10 mouse cellular contexts compared by ENCODE assay signal in the genomic region with DNA sequence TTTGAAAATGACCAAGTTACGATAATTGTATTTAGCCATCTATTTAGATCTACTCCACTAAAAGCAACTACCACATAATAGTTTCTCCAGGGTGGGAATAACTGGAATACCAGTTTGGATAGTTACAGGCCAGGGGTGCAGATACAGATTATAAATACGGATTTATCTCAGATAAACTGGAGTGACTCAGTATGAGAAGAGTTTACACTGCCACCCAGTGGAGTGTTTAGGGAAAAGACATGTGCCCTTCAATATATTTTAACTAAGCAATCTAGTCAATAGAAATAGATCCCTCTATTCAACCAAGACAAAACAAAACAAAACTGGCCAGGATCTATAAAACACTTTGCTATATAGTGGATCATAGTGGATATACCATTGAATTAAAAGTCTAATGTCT. TPM values are rescaled to one million over a fixed set of nuclear protein-coding genes. Genes with fewer than 3 reads are reported as not detected.
DNase-seq lines count a peak whose midpoint lies in the region; ATAC-seq and TF ChIP-seq lines count a peak whose summit lies in the region.
"Had no signal": no experiment of that assay in that cellular context is flagged by ENCODE, and none has a peak within 500 bp of the region (broad histone marks: within the 10 kb centered on the region; RNA-seq: fewer than 3 reads in every experiment).

No protein-coding gene starts in this region.

- DNase-seq in adrenal gland, postnatal 14 days = peak; percentile 25
- no peak for DNase-seq in adrenal gland, adult 8-10 months
- peak; percentile 56 for DNase-seq in layer of hippocampus, adult 11-12 months (ENCODE audit: low spot score)
- DNase-seq in layer of hippocampus, adult 8-10 months (ENCODE audit: low spot score in 2 of 2) = no peak
- DNase-seq in CH12.LX (ENCODE audit: extremely low read depth) = peak; percentile 44
- DNase-seq in forebrain, postnatal 0 days = peak; percentile 78
- peak; percentile 79 for DNase-seq in retina, embryonic 14.5 days (ENCODE audit: low spot score)

- peak; percentile 75 for TF ChIP-seq RAD21 in CH12.LX (IDR thresholded peaks at IDR 0.05; ENCODE audit: low read depth, low read length)

- no peaks in the 10 kb centered on the region for H3K27me3 ChIP-seq in CH12.LX (replicated peaks)
- no peaks in the 10 kb centered on the region for H3K27me3 ChIP-seq in forebrain, postnatal 0 days (ENCODE audit: insufficient read depth, low read length)
- H3K27me3 ChIP-seq in intestine, embryonic 16.5 days (replicated peaks; ENCODE audit: control insufficient read depth, insufficient read depth, low read length) = no peaks in the 10 kb centered on the region

- in situ Hi-C loops in CH12.LX (cut with MboI; ENCODE audit: low pct_ligation_motif_present, low pct_unique_long_range_greater_than_20kb, low sequenced_read_pairs) = no loop called here

- WGBS in forebrain, postnatal 0 days = 53% methylated on average over 2 of the region's 2 CpGs
- WGBS in intestine, embryonic 16.5 days = 51% methylated on average over 2 of the region's 2 CpGs

- H3K9ac ChIP-seq in CH12.LX (ENCODE audit: insufficient read depth, low read depth) = no peak overlapping the region
- H3K9ac ChIP-seq in forebrain, postnatal 0 days = no peak overlapping the region
- H3K9ac ChIP-seq in intestine, embryonic 16.5 days (ENCODE audit: low read depth, low read length) = no peak overlapping the region

- peaks cover 4 to 15% of the 10 kb centered on the region in 2 experiments; a peak in 3 of 4 replicates for H3K4me1 ChIP-seq in CH12.LX (ENCODE audit: control insufficient read depth in 1 of 2, insufficient read depth in 2 of 2)
- peaks cover 4% of the 10 kb centered on the region; the same call in 1 of the 2 replicates for H3K4me1 ChIP-seq in forebrain, postnatal 0 days (ENCODE audit: insufficient read depth)
- no peaks in the 10 kb centered on the region for H3K4me1 ChIP-seq in intestine, embryonic 16.5 days (ENCODE audit: control insufficient read depth, insufficient read depth, low read length)

- ATAC-seq in forebrain, postnatal 0 days = peak; percentile 59
- ATAC-seq in intestine, embryonic 16.5 days = no peak

- no peak overlapping the region for H3K4me3 ChIP-seq in CH12.LX (replicated peaks in 1 of 3; ENCODE audit: low read depth in 2 of 3, low read length in 2 of 3, poor library complexity in 1 of 3)
- H3K4me3 ChIP-seq in forebrain, postnatal 0 days (ENCODE audit: low read depth, low read length) = no peak overlapping the region
- no peak overlapping the region for H3K4me3 ChIP-seq in intestine, embryonic 16.5 days (ENCODE audit: low read length)

- no peak overlapping the region for H3K27ac ChIP-seq in CH12.LX (ENCODE audit: insufficient read depth, low read depth)
- H3K27ac ChIP-seq in forebrain, postnatal 0 days (ENCODE audit: low read depth, low read length) = no peak overlapping the region
- H3K27ac ChIP-seq in intestine, embryonic 16.5 days (ENCODE audit: low read length) = no peak overlapping the region

- no peak overlapping the region for H3K4me2 ChIP-seq in CH12.LX (ENCODE audit: insufficient read depth, low read depth, poor library complexity, severe bottlenecking)
- H3K4me2 ChIP-seq in forebrain, postnatal 0 days (ENCODE audit: low read depth) = no peak overlapping the region
- H3K4me2 ChIP-seq in intestine, embryonic 16.5 days (ENCODE audit: low read depth, low read length) = no peak overlapping the region

- no peak for TF ChIP-seq POLR2A in CH12.LX (IDR thresholded peaks at IDR 0.05; ENCODE audit: low read depth, low read length)

- H3K79me2 ChIP-seq in CH12.LX (replicated peaks; ENCODE audit: control insufficient read depth, extremely low read depth, insufficient read depth, poor library complexity, severe bottlenecking) = no peaks in the 10 kb centered on the region

- peaks cover 4% of the 10 kb centered on the region for H3K9me3 ChIP-seq in CH12.LX (replicated peaks; ENCODE audit: low read length)
- H3K9me3 ChIP-seq in forebrain, postnatal 0 days (ENCODE audit: low read length) = no peaks in the 10 kb centered on the region
- no peaks in the 10 kb centered on the region for H3K9me3 ChIP-seq in intestine, embryonic 16.5 days (ENCODE audit: control insufficient read depth, low read length)

- TF ChIP-seq EP300 in CH12.LX (IDR thresholded peaks at IDR 0.05; ENCODE audit: low read length) = no peak

- dilution Hi-C loops in CH12.LX (cut with MboI; ENCODE audit: extremely low pct_ligation_motif_present, extremely low pct_unique_long_range_greater_than_20kb, low sequenced_read_pairs) = no loop called here

- TF ChIP-seq CTCF in CH12.LX (conservative IDR thresholded peaks at IDR 0.05 in 1 of 2, IDR thresholded peaks at IDR 0.05 in 1 of 2; ENCODE audit: low read depth in 2 of 2, low read length in 2 of 2) = peak in 1 of 2 experiments; percentile 79; a peak in 2 of 4 replicates
- peak; percentile 72 for TF ChIP-seq CTCF in forebrain, postnatal 0 days (IDR thresholded peaks at IDR 0.05; ENCODE audit: low read depth)

- no peaks in the 10 kb centered on the region for H3K36me3 ChIP-seq in CH12.LX (replicated peaks in 1 of 2; ENCODE audit: control insufficient read depth in 1 of 2, insufficient read depth in 1 of 2, low read length in 1 of 2)
- H3K36me3 ChIP-seq in forebrain, postnatal 0 days (ENCODE audit: insufficient read depth) = no peaks in the 10 kb centered on the region
- H3K36me3 ChIP-seq in intestine, embryonic 16.5 days (ENCODE audit: control insufficient read depth, insufficient read depth, low read length) = no peaks in the 10 kb centered on the region

TF ChIP-seq in CH12.LX, 34 proteins besides CTCF, POLR2A, EP300 and RAD21 (continues in another document):
- no peak for TF ChIP-seq HCFC1 (IDR thresholded peaks at IDR 0.05; ENCODE audit: low read depth, low read length)
- no peak for TF ChIP-seq CHD2 (IDR thresholded peaks at IDR 0.05; ENCODE audit: low read length)
- TF ChIP-seq TCF12 (IDR thresholded peaks at IDR 0.05; ENCODE audit: low read depth, low read length) = no peak
- TF ChIP-seq TBP (conservative IDR thresholded peaks at IDR 0.05; ENCODE audit: low read depth, low read length) = no peak
- no peak for TF ChIP-seq KAT2A (IDR thresholded peaks at IDR 0.05; ENCODE audit: insufficient replicate concordance, low read length)
- TF ChIP-seq MAFK (IDR thresholded peaks at IDR 0.05; ENCODE audit: insufficient replicate concordance, low read length) = no peak
- TF ChIP-seq MYC (IDR thresholded peaks at IDR 0.05; ENCODE audit: low read depth, low read length) = 0 out of 2 replicates have a peak, but pooled peaks have one; percentile 62
- no peak for TF ChIP-seq JUN (IDR thresholded peaks at IDR 0.05; ENCODE audit: insufficient read depth, low read depth, low read length)
- TF ChIP-seq USF2 (conservative IDR thresholded peaks at IDR 0.05; ENCODE audit: low read depth, low read length) = no peak
- no peak for TF ChIP-seq ELF1 (IDR thresholded peaks at IDR 0.05; ENCODE audit: low read depth, low read length)
- no peak for TF ChIP-seq SIN3A (IDR thresholded peaks at IDR 0.05; ENCODE audit: low read length)
- TF ChIP-seq ZNF384 (IDR thresholded peaks at IDR 0.05; ENCODE audit: low read depth, low read length) = no peak
- TF ChIP-seq UBTF (IDR thresholded peaks at IDR 0.05; ENCODE audit: low read depth, low read length) = no peak
- no peak for TF ChIP-seq ETS1 (conservative IDR thresholded peaks at IDR 0.05; ENCODE audit: low read depth, low read length)
- TF ChIP-seq ZC3H11A (IDR thresholded peaks at IDR 0.05; ENCODE audit: low read depth, low read length) = peak; percentile 33; the same call in 1 of the 2 replicates
- no peak for TF ChIP-seq MAZ (IDR thresholded peaks at IDR 0.05; ENCODE audit: low read depth, low read length)
- TF ChIP-seq NRF1 (IDR thresholded peaks at IDR 0.05; ENCODE audit: low read depth, low read length) = no peak
- TF ChIP-seq POLR2AphosphoS2 (IDR thresholded peaks at IDR 0.05; ENCODE audit: low read depth, low read length) = no peak
- TF ChIP-seq USF1 (IDR thresholded peaks at IDR 0.05; ENCODE audit: low read depth, low read length) = no peak
- TF ChIP-seq E2F4 (IDR thresholded peaks at IDR 0.05; ENCODE audit: insufficient replicate concordance, low read depth, low read length) = no peak
- TF ChIP-seq NELFE (IDR thresholded peaks at IDR 0.05; ENCODE audit: low read depth, low read length) = no peak
- TF ChIP-seq CHD1 (IDR thresholded peaks at IDR 0.05; ENCODE audit: low read depth, low read length) = no peak
- peak; percentile 66 for TF ChIP-seq MAX (IDR thresholded peaks at IDR 0.05; ENCODE audit: low read length)

RNA-seq across cellular contexts. Expression of a gene that starts 24.7 kb away (rescaled TPM):
- not detected in 2 replicates for total RNA-seq in adrenal gland, postnatal 14 days (2021)
- total RNA-seq in adrenal gland, adult 8-10 months (2022) = not detected
- not detected for total RNA-seq in layer of hippocampus, adult 8-10 months (2022)
- not detected in 2 replicates for total RNA-seq in CH12.LX (2012; rRNA removed)
- not detected in 2 replicates for total RNA-seq in CH12.LX (2014; rRNA removed)
- not detected in 2 replicates for polyA plus RNA-seq in CH12.LX (2012; ENCODE audit: insufficient read length, low read depth)
- not detected in 2 replicates for total RNA-seq in forebrain, postnatal 0 days (2014; rRNA removed)
- polyA plus RNA-seq in forebrain, postnatal 0 days (2015; fragmentation: Nextera tagmentation; extraction: Ambion mirVana) = not detected in 2 replicates
- polyA plus RNA-seq in intestine, embryonic 16.5 days (2015; fragmentation: Nextera tagmentation; extraction: Ambion mirVana) = not detected in 2 replicates
- polyA plus RNA-seq: limb, embryonic 11.5 days; spleen, adult 2 months had no signal

RNA-seq across cellular contexts. Expression of a gene that starts 51.5 kb away (rescaled TPM):
- 42.1 and 43.6 TPM in 2 replicates for total RNA-seq in adrenal gland, postnatal 14 days (2021)
- 10 to 100 TPM; 35.5 to 48.4 (median 42.5) TPM for total RNA-seq in adrenal gland, adult 8-10 months (2022)
- 10 to 100 TPM; 53.8 to 80.4 (median 61.7) TPM for total RNA-seq in layer of hippocampus, adult 8-10 months (2022)
- 26.7 and 29.0 TPM in 2 replicates for total RNA-seq in CH12.LX (2012; rRNA removed)
- total RNA-seq in CH12.LX (2014; rRNA removed) = 66.3 and 71.4 TPM in 2 replicates
- 34.0 and 34.1 TPM in 2 replicates for polyA plus RNA-seq in CH12.LX (2012; ENCODE audit: insufficient read length, low read depth)
- total RNA-seq in forebrain, postnatal 0 days (2014; rRNA removed) = 77.8 and 79.0 TPM in 2 replicates
- 22.6 and 28.1 TPM in 2 replicates for polyA plus RNA-seq in forebrain, postnatal 0 days (2015; fragmentation: Nextera tagmentation; extraction: Ambion mirVana)
- polyA plus RNA-seq in intestine, embryonic 16.5 days (2015; fragmentation: Nextera tagmentation; extraction: Ambion mirVana) = 39.4 and 43.2 TPM in 2 replicates

RNA-seq across cellular contexts. Expression of a gene that starts 53.9 kb away (rescaled TPM):
- total RNA-seq in adrenal gland, postnatal 14 days (2021) = 12.7 and 16.9 TPM in 2 replicates
- total RNA-seq in adrenal gland, adult 8-10 months (2022) = 10 to 100 TPM; 22.6 to 38.7 (median 25.2) TPM
- 100 to 1,000 TPM in 2 of 4 experiments, 10 to 100 TPM in 2; 73.4 to 112 (median 96.0) TPM for total RNA-seq in layer of hippocampus, adult 8-10 months (2022)
- total RNA-seq in CH12.LX (2012; rRNA removed) (0.08 TPM in 1 of 2 replicates, not detected in the other), CH12.LX (2014; rRNA removed) (0.32 and 0.39 TPM in 2 replicates)
- 0.24 and 0.29 TPM in 2 replicates for polyA plus RNA-seq in CH12.LX (2012; ENCODE audit: insufficient read length, low read depth)
- total RNA-seq in forebrain, postnatal 0 days (2014; rRNA removed) = 1.2 TPM in 2 replicates
- polyA plus RNA-seq in forebrain, postnatal 0 days (2015; fragmentation: Nextera tagmentation; extraction: Ambion mirVana) = 0.86 and 1.6 TPM in 2 replicates
- polyA plus RNA-seq in intestine, embryonic 16.5 days (2015; fragmentation: Nextera tagmentation; extraction: Ambion mirVana) = 15.9 and 17.4 TPM in 2 replicates

Comparison
In these comparisons a context has a peak if more than half of its experiments do, and no peak if none do; other contexts are left out.
1. DNase-seq: peak in adrenal gland, postnatal 14 days (single experiment), layer of hippocampus, adult 11-12 months (single experiment), CH12.LX (single experiment), forebrain, postnatal 0 days (single experiment) and retina, embryonic 14.5 days (single experiment); none in adrenal gland, adult 8-10 months (single experiment) and layer of hippocampus, adult 8-10 months (0 of 2).